Mouse (Mus musculus) midbrain, embryonic 15.5 days (tissue): ENCODE measurements around the gene Cd81. TPM values are rescaled to one million over a fixed set of nuclear protein-coding genes. Genes with fewer than 3 reads are reported as not detected.

Experiments used
- ATAC-seq: fragments of 200-750 bp; cut with Nextera tagmentation; replicated peaks from 2 replicates; pipeline ENCODE4 v1.8.0; 2017; ENCODE audit warnings: moderate TSS enrichment
- H3K27ac ChIP-seq: fragments of 300-500 bp; sonication (generic); 2 replicates; pipeline ENCODE4 v1.5.1; 2015; ENCODE audit warnings: mild to moderate bottlenecking, inconsistent platforms
- H3K27me3 ChIP-seq: fragments of 300-500 bp; sonication (generic); replicated peaks from 2 replicates; pipeline ENCODE4 v1.6.1; 2015; ENCODE audit warnings: inconsistent platforms
- H3K36me3 ChIP-seq: fragments of 300-500 bp; sonication (generic); replicated peaks from 2 replicates; pipeline ENCODE4 v1.6.1; 2015; ENCODE audit warnings: inconsistent platforms
- H3K4me1 ChIP-seq: fragments of 300-500 bp; sonication (generic); 2 replicates; pipeline ENCODE4 v1.6.1; 2015; ENCODE audit warnings: inconsistent platforms
- H3K4me2 ChIP-seq: fragments of 300-500 bp; sonication (generic); 2 replicates; pipeline ENCODE4 v1.6.1; 2015; ENCODE audit warnings: inconsistent platforms, mild to moderate bottlenecking, moderate library complexity
- H3K4me3 ChIP-seq: fragments of 300-500 bp; sonication (generic); 2 replicates; pipeline ENCODE4 v1.5.1; 2015; ENCODE audit warnings: mild to moderate bottlenecking, inconsistent platforms
- H3K9ac ChIP-seq: fragments of 300-500 bp; sonication (generic); 2 replicates; pipeline ENCODE4 v1.6.1; 2015; ENCODE audit warnings: mild to moderate bottlenecking, inconsistent platforms
- H3K9me3 ChIP-seq: fragments of 300-500 bp; sonication (generic); 2 replicates; pipeline ENCODE4 v1.6.1; 2016; ENCODE audit warnings: inconsistent platforms
- WGBS: fragments of 180-500 bp; shearing (Covaris S2); methylation state at CpG from one replicate; pipeline ENCODE4 v1.1.7; 2015; ENCODE audit warnings: mixed read lengths; 5-methylcytosine and 5-hydroxymethylcytosine counted together
- polyA plus RNA-seq: library from polyadenylated mRNA; unstranded; fragments of >200 nt; fragmentation: Nextera tagmentation; extraction: Ambion mirVana; gene quantifications from 2 replicates; pipeline ENCODE4 v1.2.1, GENCODE M21; 2015

Cd81 gene
- polyA plus RNA-seq, 1 experiment from 2014 or later = 374 TPM

DNA sequence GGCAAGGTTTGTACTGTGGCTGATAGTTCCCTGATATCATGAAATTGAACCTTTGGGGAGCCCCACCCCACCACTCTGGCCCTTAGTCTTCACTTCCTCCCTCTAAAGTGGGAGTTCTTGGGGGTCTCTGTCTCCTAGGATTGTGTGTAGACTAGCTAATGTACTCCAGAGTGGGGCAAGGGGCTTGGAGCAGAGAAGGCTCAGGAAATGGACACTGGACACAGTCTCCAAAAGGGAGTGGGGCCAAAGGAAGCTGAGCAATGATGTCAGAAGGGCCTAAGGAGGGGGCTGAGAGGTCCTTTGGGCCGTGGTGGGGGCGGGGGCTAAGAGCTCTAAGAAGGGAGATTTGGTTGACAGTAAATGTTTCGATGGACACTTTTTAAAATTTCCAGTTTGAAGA, 2.5 kb downstream of the Cd81 start:
- Histone ChIP-seq H3K27ac (no peak overlapping the region), H3K4me1 (peaks cover 54% of the 10 kb centered on the region), H3K36me3 (no peaks in the 10 kb centered on the region), H3K4me3 (peak overlapping the region; percentile 83), H3K27me3 (no peaks in the 10 kb centered on the region), H3K9ac (0 out of 2 replicates have a peak overlapping the region, but pooled peaks have one; percentile 84), H3K9me3 (no peaks in the 10 kb centered on the region), H3K4me2 (peak overlapping the region; percentile 91)
- no peak for ATAC-seq
- 88% methylated on average over 3 of the region's 3 CpGs for WGBS

GRCm38 (mm10) chr7:143055499-143056186, 3.1 kb downstream of the Cd81 start:
- peak overlapping the region; percentile 91; the same call in 1 of the 2 replicates for H3K4me2 ChIP-seq
- peaks cover 54% of the 10 kb centered on the region for H3K4me1 ChIP-seq
- no peak overlapping the region for H3K27ac ChIP-seq
- WGBS = 82% methylated on average over 11 of the region's 11 CpGs
- no peaks in the 10 kb centered on the region for H3K36me3 ChIP-seq
- H3K4me3 ChIP-seq = 0 out of 2 replicates have a peak overlapping the region, but pooled peaks have one; percentile 2
- H3K27me3 ChIP-seq = no peaks in the 10 kb centered on the region
- no peak overlapping the region for H3K9ac ChIP-seq
- H3K9me3 ChIP-seq = no peaks in the 10 kb centered on the region
- ATAC-seq = no peak

DNA sequence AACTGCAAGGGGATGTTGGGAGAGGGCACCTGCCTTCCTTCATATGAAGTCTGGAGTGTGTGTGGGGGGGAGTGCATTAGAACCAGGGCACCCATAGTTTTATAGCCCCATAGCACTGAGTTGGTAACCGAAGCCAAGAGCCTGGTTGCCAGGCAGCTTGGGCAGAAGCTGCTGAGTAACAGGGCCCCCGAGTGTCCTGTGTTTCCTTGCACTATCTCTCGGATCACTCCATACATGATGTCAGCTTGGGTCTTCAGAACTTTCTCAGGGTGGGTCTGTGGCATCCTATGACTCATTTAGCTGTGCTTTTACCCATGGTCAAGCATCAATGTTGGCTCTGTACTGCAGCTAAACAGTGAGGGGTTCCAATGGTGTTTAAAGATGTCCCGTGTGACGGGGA, 4.5 kb downstream of the Cd81 start:
- ATAC-seq = no peak
- H3K9ac ChIP-seq = no peak overlapping the region

DNA sequence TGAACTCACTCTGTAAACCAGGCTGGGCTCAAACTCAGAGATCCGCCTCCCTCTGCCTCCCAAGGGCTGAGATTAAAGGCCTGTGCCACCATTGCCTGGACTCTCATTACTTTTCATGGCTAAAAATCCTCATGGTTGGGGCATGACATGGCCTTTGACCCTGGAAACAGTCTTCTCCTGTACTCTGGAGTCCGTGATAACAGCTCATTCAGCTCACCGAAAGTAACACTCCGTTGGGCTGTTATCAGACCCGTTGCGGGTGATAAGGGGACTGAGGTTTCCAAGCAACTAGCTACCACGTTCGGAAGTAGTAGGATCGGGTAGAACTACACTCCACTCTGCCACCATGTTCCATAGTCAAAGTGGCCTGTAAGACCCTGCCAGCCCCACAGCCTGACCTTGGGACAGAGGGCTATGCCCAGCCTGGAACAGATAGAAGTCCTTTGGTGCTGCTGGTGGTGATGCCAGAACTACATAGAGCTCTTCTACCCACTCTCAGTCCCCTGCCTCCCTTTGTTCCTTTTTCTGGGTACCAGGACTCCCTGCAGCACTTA, 5.2 kb downstream of the Cd81 start:
- ATAC-seq = no peak
- Histone ChIP-seq H3K9me3 (no peaks in the 10 kb centered on the region), H3K4me3 (no peak overlapping the region), H3K4me2 (no peak overlapping the region), H3K27ac (0 out of 2 replicates have a peak overlapping the region, but pooled peaks have one; percentile 15), H3K4me1 (peaks cover 46% of the 10 kb centered on the region), H3K27me3 (no peaks in the 10 kb centered on the region), H3K36me3 (0 out of 2 replicates have a peak, but pooled peaks cover 3% of the 10 kb centered on the region), H3K9ac (no peak overlapping the region)
- 90% methylated on average over 9 of the region's 9 CpGs for whole genome bisulfite sequencing

More for the DNA sequence above, 4.5 kb downstream of the Cd81 start:
- Histone ChIP-seq H3K4me3 (no peak overlapping the region), H3K36me3 (no peaks in the 10 kb centered on the region), H3K27me3 (no peaks in the 10 kb centered on the region), H3K9me3 (no peaks in the 10 kb centered on the region), H3K4me2 (no peak overlapping the region), H3K4me1 (peaks cover 51% of the 10 kb centered on the region), H3K27ac (no peak overlapping the region)
- 95% methylated on average over 5 of the region's 5 CpGs for WGBS

GRCm38 (mm10) chr7:143058221-143058697, 5.7 kb downstream of the Cd81 start:
- 77% methylated on average over 5 of the region's 5 CpGs for WGBS
- H3K27me3 ChIP-seq = no peaks in the 10 kb centered on the region
- no peak overlapping the region for H3K9ac ChIP-seq
- ATAC-seq = no peak
- peak overlapping the region; percentile 15; the same call in 1 of the 2 replicates for H3K27ac ChIP-seq
- no peak overlapping the region for H3K4me3 ChIP-seq
- no peaks in the 10 kb centered on the region for H3K9me3 ChIP-seq
- H3K4me1 ChIP-seq = peaks cover 46% of the 10 kb centered on the region
- 0 out of 2 replicates have a peak, but pooled peaks cover 3% of the 10 kb centered on the region for H3K36me3 ChIP-seq
- no peak overlapping the region for H3K4me2 ChIP-seq

DNA sequence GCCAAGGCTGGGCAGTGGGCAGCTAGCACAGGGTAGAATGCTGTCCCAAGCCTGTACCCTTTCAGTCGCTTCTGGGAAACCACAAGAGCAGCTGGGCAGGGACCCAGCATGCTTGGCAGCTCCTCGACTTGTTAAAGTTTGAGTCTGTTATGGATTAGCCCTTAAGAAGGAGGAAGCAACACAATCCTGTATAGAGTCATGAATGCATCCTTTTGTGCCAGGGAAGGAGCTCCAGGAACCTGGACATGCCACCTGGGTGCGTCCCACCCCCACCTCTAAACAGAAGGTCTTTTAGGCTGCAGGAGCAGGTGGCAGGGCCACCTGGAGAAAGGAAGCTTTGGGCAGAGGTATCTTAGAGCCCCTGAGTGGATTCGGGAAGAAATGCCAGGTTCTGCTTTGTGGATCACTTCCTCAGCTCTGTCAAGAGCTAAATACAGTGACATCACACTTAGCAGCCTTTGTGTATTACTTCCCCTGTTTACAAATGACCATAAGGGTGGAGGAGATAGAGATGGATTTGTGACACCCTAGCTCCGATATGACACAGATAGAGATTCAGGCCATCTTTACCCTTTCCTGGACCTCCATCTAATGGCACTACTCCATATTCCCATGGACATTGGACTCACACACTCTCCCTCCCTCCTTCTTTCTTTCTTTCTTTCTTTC, 6.8 kb downstream of the Cd81 start:
- no peaks in the 10 kb centered on the region for H3K27me3 ChIP-seq
- H3K9ac ChIP-seq = no peak overlapping the region
- H3K36me3 ChIP-seq = peaks cover 8% of the 10 kb centered on the region; the same call in 1 of the 2 replicates
- H3K9me3 ChIP-seq = no peaks in the 10 kb centered on the region
- no peak for ATAC-seq
- WGBS = 75% methylated on average over 5 of the region's 5 CpGs
- no peak overlapping the region for H3K4me3 ChIP-seq
- no peak overlapping the region for H3K4me2 ChIP-seq
- H3K4me1 ChIP-seq = peaks cover 39% of the 10 kb centered on the region
- H3K27ac ChIP-seq = peak overlapping the region; percentile 2; the same call in 1 of the 2 replicates

GRCm38 (mm10) chr7:143062704-143063103, 10.2 kb downstream of the Cd81 start:
- peaks cover 25% of the 10 kb centered on the region; the same call in 1 of the 2 replicates for H3K36me3 ChIP-seq
- H3K9me3 ChIP-seq = no peaks in the 10 kb centered on the region
- H3K27me3 ChIP-seq = no peaks in the 10 kb centered on the region
- no peak overlapping the region for H3K4me3 ChIP-seq
- peaks cover 15% of the 10 kb centered on the region for H3K4me1 ChIP-seq
- H3K27ac ChIP-seq = no peak overlapping the region
- no peak overlapping the region for H3K4me2 ChIP-seq
- ATAC-seq = no peak
- 97% methylated on average over 2 of the region's 2 CpGs for WGBS
- H3K9ac ChIP-seq = no peak overlapping the region

- ATAC-seq = no peak
- H3K27me3 ChIP-seq = no peaks in the 10 kb centered on the region
- H3K4me1 ChIP-seq = peaks cover 10% of the 10 kb centered on the region
- H3K36me3 ChIP-seq = peaks cover 25% of the 10 kb centered on the region; the same call in 1 of the 2 replicates
- H3K9me3 ChIP-seq = no peaks in the 10 kb centered on the region
- H3K27ac ChIP-seq = no peak overlapping the region
- H3K4me3 ChIP-seq = no peak overlapping the region
- no peak overlapping the region for H3K9ac ChIP-seq
- no peak overlapping the region for H3K4me2 ChIP-seq
- WGBS = 34% methylated on average over 6 of the region's 6 CpGs
Observed at GRCm38 (mm10) chr7:143064226-143064625, 11.7 kb downstream of the Cd81 start.

- ATAC-seq = no peak
- no peaks in the 10 kb centered on the region for H3K27me3 ChIP-seq
- H3K4me2 ChIP-seq = no peak overlapping the region
- no peak overlapping the region for H3K9ac ChIP-seq
- no peak overlapping the region for H3K4me3 ChIP-seq
- H3K27ac ChIP-seq = no peak overlapping the region
- H3K36me3 ChIP-seq = peaks cover 25% of the 10 kb centered on the region; the same call in 1 of the 2 replicates
- H3K4me1 ChIP-seq = peaks cover 19% of the 10 kb centered on the region
- 96% methylated on average over 2 of the region's 2 CpGs for WGBS
- H3K9me3 ChIP-seq = no peaks in the 10 kb centered on the region
Observed at GRCm38 (mm10) chr7:143065692-143066091, 13.2 kb downstream of the Cd81 start.

DNA sequence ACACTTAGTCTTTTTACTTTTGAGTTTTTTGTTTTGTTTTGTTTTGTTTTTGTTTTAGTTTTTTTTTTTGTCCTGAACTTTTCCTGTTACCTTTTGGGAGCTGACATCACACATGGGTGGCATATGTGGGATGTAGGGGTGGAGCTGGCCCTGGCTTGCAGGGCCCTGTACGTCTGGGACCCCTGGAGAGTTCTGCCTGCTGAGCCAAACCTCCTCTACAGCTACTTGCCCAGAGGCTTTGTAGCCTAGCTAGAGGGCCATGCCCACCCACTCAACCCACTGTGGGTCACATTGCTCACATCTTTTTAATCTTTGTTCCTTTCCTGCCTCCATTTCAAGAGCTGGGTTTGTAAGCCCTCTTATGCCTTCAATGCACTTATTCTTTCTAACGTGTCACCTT, 14.9 kb downstream of the Cd81 start:
- Histone ChIP-seq H3K4me1 (peaks cover 27% of the 10 kb centered on the region), H3K4me2 (peak overlapping the region; percentile 60; the same call in 1 of the 2 replicates), H3K27ac (peak overlapping the region; percentile 93; the same call in 1 of the 2 replicates), H3K36me3 (peaks cover 24% of the 10 kb centered on the region; the same call in 1 of the 2 replicates), H3K27me3 (no peaks in the 10 kb centered on the region), H3K4me3 (no peak overlapping the region), H3K9ac (no peak overlapping the region), H3K9me3 (no peaks in the 10 kb centered on the region)
- no peak for ATAC-seq
- 69% methylated on average over 2 of the region's 2 CpGs for WGBS

- Histone ChIP-seq H3K4me3 (peak overlapping the region; percentile 75), H3K36me3 (peaks cover 22% of the 10 kb centered on the region; the same call in 1 of the 2 replicates), H3K4me1 (peaks cover 27% of the 10 kb centered on the region), H3K4me2 (peak overlapping the region; percentile 60), H3K9me3 (no peaks in the 10 kb centered on the region), H3K27me3 (no peaks in the 10 kb centered on the region), H3K27ac (peak overlapping the region; percentile 93), H3K9ac (no peak overlapping the region)
- WGBS = 86% methylated on average over 3 of the region's 3 CpGs
- no peak for ATAC-seq
Observed at GRCm38 (mm10) chr7:143067897-143068296, 15.4 kb downstream of the Cd81 start.

- H3K4me2 ChIP-seq = peak overlapping the region; percentile 60
- H3K9me3 ChIP-seq = no peaks in the 10 kb centered on the region
- H3K4me3 ChIP-seq = peak overlapping the region; percentile 75
- peaks cover 22% of the 10 kb centered on the region; the same call in 1 of the 2 replicates for H3K36me3 ChIP-seq
- peaks cover 27% of the 10 kb centered on the region for H3K4me1 ChIP-seq
- H3K9ac ChIP-seq = peak overlapping the region; percentile 42
- no peaks in the 10 kb centered on the region for H3K27me3 ChIP-seq
- 38% methylated on average over 13 of the region's 13 CpGs for WGBS
- no peak; the same call in 1 of the 2 replicates for ATAC-seq
- H3K27ac ChIP-seq = peak overlapping the region; percentile 93
Observed at GRCm38 (mm10) chr7:143068316-143068881, 15.9 kb downstream of the Cd81 start.
